Mouse (Mus musculus) intestine, postnatal 0 days (tissue): ENCODE data around the gene Tgm2. TPM values are rescaled to one million over a fixed set of nuclear protein-coding genes. Genes with fewer than 3 reads are reported as not detected.
A peak's percentile ranks its signal among the peaks of the same experiment; 100 is the strongest.

Source experiments
- ATAC-seq: fragments of 200-750 bp; cut with Nextera tagmentation; 2 replicates; pipeline ENCODE4 v1.8.0; 2017; ENCODE audit warnings: mild to moderate bottlenecking, moderate TSS enrichment, moderate library complexity
- H3K27ac ChIP-seq: fragments of 300-500 bp; sonication (generic); 2 replicates; pipeline ENCODE4 v1.5.1; 2014; ENCODE audit warnings: mild to moderate bottlenecking, low read depth, low read length, moderate library complexity
- H3K27me3 ChIP-seq: fragments of 300-500 bp; sonication (generic); replicated peaks from 2 replicates; pipeline ENCODE4 v1.6.1; 2014; ENCODE audit warnings: low read length, mixed read lengths; ENCODE audit not compliant: control insufficient read depth, insufficient read depth
- H3K36me3 ChIP-seq: fragments of 300-500 bp; sonication (generic); 2 replicates; pipeline ENCODE4 v1.6.1; 2014; ENCODE audit warnings: mild to moderate bottlenecking, moderate library complexity; ENCODE audit not compliant: control insufficient read depth, insufficient read depth
- H3K4me1 ChIP-seq: fragments of 300-500 bp; sonication (generic); replicated peaks from 2 replicates; pipeline ENCODE4 v1.6.1; 2014; ENCODE audit warnings: antibody characterized with exemption, low read length, mixed read lengths; ENCODE audit not compliant: control insufficient read depth, insufficient read depth
- H3K4me2 ChIP-seq: fragments of 300-500 bp; sonication (generic); replicated peaks from 2 replicates; pipeline ENCODE4 v1.6.1; 2014; ENCODE audit warnings: low read depth, mild to moderate bottlenecking, moderate library complexity
- H3K4me3 ChIP-seq: fragments of 300-500 bp; sonication (generic); 2 replicates; pipeline ENCODE4 v1.5.1; 2014; ENCODE audit warnings: low read depth, low read length
- H3K9ac ChIP-seq: fragments of 300-500 bp; sonication (generic); 2 replicates; pipeline ENCODE4 v1.6.1; 2014; ENCODE audit warnings: mild to moderate bottlenecking, low read depth, low read length
- H3K9me3 ChIP-seq: fragments of 300-500 bp; sonication (generic); 2 replicates; pipeline ENCODE4 v1.6.1; 2016; ENCODE audit warnings: mixed run types; ENCODE audit not compliant: control insufficient read depth
- CTCF ChIP-seq: sonication (generic); IDR thresholded peaks from 2 replicates; pipeline ENCODE4 v1.5.1; 2016; ENCODE audit warnings: low read depth, mild to moderate bottlenecking, control low read depth, antibody characterized with exemption, moderate library complexity
- WGBS: fragments of 180-500 bp; shearing (Covaris S2); extraction: QIAGEN DNeasy Blood & Tissue Kit; methylation state at CpG from one replicate; pipeline ENCODE4 v1.1.7; 2014; 5-methylcytosine and 5-hydroxymethylcytosine counted together
- polyA plus RNA-seq: library from polyadenylated mRNA; unstranded; fragments of >200 nt; fragmentation: Nextera tagmentation; extraction: Ambion mirVana; gene quantifications from 2 replicates; pipeline ENCODE4 v1.2.1, GENCODE M21; 2015

The Tgm2 gene
- polyA plus RNA-seq, 1 experiment from 2014 or later = 40.0 TPM

GRCm38 (mm10) chr2:158183266-158183665 lies 37.0 kb upstream of the Tgm2 start:
- Histone ChIP-seq H3K9me3 (no peaks in the 10 kb centered on the region), H3K9ac (no peak overlapping the region), H3K27ac (no peak overlapping the region), H3K4me3 (no peak overlapping the region), H3K4me2 (no peak overlapping the region), H3K4me1 (peaks cover 12% of the 10 kb centered on the region), H3K36me3 (no peaks in the 10 kb centered on the region), H3K27me3 (no peaks in the 10 kb centered on the region)
- no peak for TF ChIP-seq CTCF
- WGBS = 88% methylated on average over 8 of the region's 8 CpGs
- no peak for ATAC-seq

GRCm38 (mm10) chr2:158181932-158182331 lies 35.7 kb upstream of the Tgm2 start:
- Histone ChIP-seq H3K4me3 (no peak overlapping the region), H3K9me3 (no peaks in the 10 kb centered on the region), H3K36me3 (no peaks in the 10 kb centered on the region), H3K9ac (no peak overlapping the region), H3K4me1 (peaks cover 12% of the 10 kb centered on the region), H3K27ac (no peak overlapping the region), H3K27me3 (no peaks in the 10 kb centered on the region), H3K4me2 (no peak overlapping the region)
- no peak for ATAC-seq
- no peak for TF ChIP-seq CTCF
- 67% methylated on average over 6 of the region's 6 CpGs for WGBS

GRCm38 (mm10) chr2:158180797-158181196 lies 34.6 kb upstream of the Tgm2 start:
- no peak for ATAC-seq
- peak; percentile 84 for TF ChIP-seq CTCF
- Histone ChIP-seq H3K27me3 (no peaks in the 10 kb centered on the region), H3K4me3 (no peak overlapping the region), H3K27ac (no peak overlapping the region), H3K4me1 (peaks cover 12% of the 10 kb centered on the region), H3K4me2 (no peak overlapping the region), H3K36me3 (no peaks in the 10 kb centered on the region), H3K9me3 (no peaks in the 10 kb centered on the region), H3K9ac (no peak overlapping the region)
- WGBS = 54% methylated on average over 9 of the region's 9 CpGs

- H3K36me3 ChIP-seq = no peaks in the 10 kb centered on the region
- no peaks in the 10 kb centered on the region for H3K27me3 ChIP-seq
- peak overlapping the region; percentile 86; the same call in 1 of the 2 replicates for H3K27ac ChIP-seq
- WGBS = 26% methylated on average over 18 of the region's 18 CpGs
- peak overlapping the region; percentile 60 for H3K4me2 ChIP-seq
- 0 out of 2 replicates have a peak overlapping the region, but pooled peaks have one; percentile 7 for H3K9ac ChIP-seq
- H3K4me3 ChIP-seq = peak overlapping the region; percentile 21
- peaks cover 12% of the 10 kb centered on the region for H3K4me1 ChIP-seq
- no peak; the same call in 1 of the 2 replicates for ATAC-seq
- no peak for TF ChIP-seq CTCF
- H3K9me3 ChIP-seq = no peaks in the 10 kb centered on the region
These were observed 33.3 kb upstream of the Tgm2 start for GRCm38 (mm10) chr2:158179370-158180111.

GRCm38 (mm10) chr2:158178696-158179369 lies 32.6 kb upstream of the Tgm2 start:
- Histone ChIP-seq H3K27ac (peak overlapping the region; percentile 86), H3K27me3 (no peaks in the 10 kb centered on the region), H3K9ac (0 out of 2 replicates have a peak overlapping the region, but pooled peaks have one; percentile 7), H3K4me2 (peak overlapping the region; percentile 60), H3K9me3 (no peaks in the 10 kb centered on the region), H3K4me1 (peaks cover 12% of the 10 kb centered on the region), H3K36me3 (no peaks in the 10 kb centered on the region), H3K4me3 (peak overlapping the region; percentile 21)
- WGBS = 11% methylated on average over 16 of the region's 19 CpGs
- ATAC-seq = peak; percentile 73
- peak; percentile 44 for TF ChIP-seq CTCF

GRCm38 (mm10) chr2:158178139-158178538 lies 31.9 kb upstream of the Tgm2 start:
- ATAC-seq = peak; percentile 86
- no peaks in the 10 kb centered on the region for H3K27me3 ChIP-seq
- H3K9me3 ChIP-seq = no peaks in the 10 kb centered on the region
- peaks cover 12% of the 10 kb centered on the region for H3K4me1 ChIP-seq
- H3K9ac ChIP-seq = no peak overlapping the region
- peak overlapping the region; percentile 86 for H3K27ac ChIP-seq
- H3K4me2 ChIP-seq = 0 out of 2 replicates have a peak overlapping the region, but pooled peaks have one; percentile 60
- no peaks in the 10 kb centered on the region for H3K36me3 ChIP-seq
- TF ChIP-seq CTCF = no peak
- no peak overlapping the region for H3K4me3 ChIP-seq
- WGBS = 44% methylated on average over 4 of the region's 4 CpGs
